Mouse (Mus musculus) ES-E14 (cell line): ENCODE data around the gene Nr2c2ap. TPM values are rescaled to one million over a fixed set of nuclear protein-coding genes. Genes with fewer than 3 reads are reported as not detected.

Experiments
- DNase-seq: peaks from one replicate; pipeline ENCODE4 v3.0.0-alpha.2; 2013; ENCODE audit warnings: low read depth, low spot score
- H3K27ac ChIP-seq: 2 replicates; pipeline ENCODE4 v1.5.1; 2012; ENCODE audit warnings: low read depth, mild to moderate bottlenecking, low read length, moderate library complexity, mixed read lengths; ENCODE audit not compliant: poor library complexity, insufficient read depth, severe bottlenecking
- H3K36me3 ChIP-seq: 2 replicates; pipeline ENCODE4 v1.6.1; 2012; ENCODE audit warnings: mild to moderate bottlenecking, low read length, moderate library complexity, mixed read lengths; ENCODE audit not compliant: control insufficient read depth, poor library complexity, insufficient read depth, severe bottlenecking
- H3K4me1 ChIP-seq, 2 experiments: fragments of 150-350 bp in 1 of 2; sonication (generic) in 1 of 2; 2 replicates each; pipeline ENCODE4 v1.6.1; 2012; ENCODE audit warnings: low read length in 2 of 2, mild to moderate bottlenecking in 1 of 2, mixed read lengths in 1 of 2; ENCODE audit not compliant: control insufficient read depth in 2 of 2, insufficient read depth in 2 of 2, poor library complexity in 1 of 2
- H3K4me3 ChIP-seq, 2 experiments: fragments of 150-350 bp in 1 of 2; sonication (generic) in 1 of 2; 2 replicates each; pipeline ENCODE4 v1.5.1; 2012; ENCODE audit warnings: low read length in 2 of 2, low read depth in 1 of 2, mild to moderate bottlenecking in 1 of 2, mixed read lengths in 1 of 2; ENCODE audit not compliant: insufficient read depth in 1 of 2, poor library complexity in 1 of 2, severe bottlenecking in 1 of 2
- H3K9ac ChIP-seq: 2 replicates; pipeline ENCODE4 v1.6.1; 2012; ENCODE audit warnings: low read depth, mild to moderate bottlenecking, low read length, mixed read lengths; ENCODE audit not compliant: poor library complexity, insufficient read depth, severe bottlenecking
- H3K9me3 ChIP-seq: fragments of 150-350 bp; sonication (generic); 2 replicates; pipeline ENCODE4 v1.6.1; 2012; ENCODE audit warnings: low read depth, mild to moderate bottlenecking, low read length; ENCODE audit not compliant: control insufficient read depth, insufficient read depth
- CHD2 ChIP-seq: IDR thresholded peaks from 2 replicates; pipeline ENCODE4 v1.6.1; 2014; ENCODE audit warnings: mild to moderate bottlenecking, low read depth, low read length, inconsistent platforms
- HCFC1 ChIP-seq: IDR thresholded peaks from 2 replicates; pipeline ENCODE4 v1.6.1; 2012; ENCODE audit warnings: low read length, inconsistent platforms, borderline replicate concordance; ENCODE audit not compliant: insufficient read depth
- MAFK ChIP-seq: IDR thresholded peaks from 2 replicates; pipeline ENCODE4 v1.6.1; 2014; ENCODE audit warnings: mild to moderate bottlenecking, low read depth, low read length, inconsistent platforms; ENCODE audit not compliant: insufficient read depth
- ZC3H11A ChIP-seq: IDR thresholded peaks from 2 replicates; pipeline ENCODE4 v1.6.1; 2012; ENCODE audit warnings: low read depth, mild to moderate bottlenecking, inconsistent platforms, low read length, borderline replicate concordance
- ZNF384 ChIP-seq: IDR thresholded peaks from 2 replicates; pipeline ENCODE4 v1.6.1; 2012; ENCODE audit warnings: low read depth, low read length, inconsistent platforms
- in situ Hi-C, 2 experiments: fragments of 600-800 bp; cut with MboI; formaldehyde crosslinking; loops; one replicate each; pipeline ENCODE4 v1.15.1; 2025; ENCODE audit warnings: low sequenced_read_pairs in 2 of 2, inconsistent platforms in 1 of 2; ENCODE audit not compliant: unreplicated experiment in 2 of 2
- total RNA-seq: library from RNA; depleted of rRNA; stranded (reverse); fragments of 300-350 nt; gene quantifications from 2 replicates; pipeline ENCODE4 v1.2.3, GENCODE M21; 2012; rRNA removed

Nr2c2ap gene
- 9.6 and 10.4 TPM in 2 replicates for total RNA-seq

DNA sequence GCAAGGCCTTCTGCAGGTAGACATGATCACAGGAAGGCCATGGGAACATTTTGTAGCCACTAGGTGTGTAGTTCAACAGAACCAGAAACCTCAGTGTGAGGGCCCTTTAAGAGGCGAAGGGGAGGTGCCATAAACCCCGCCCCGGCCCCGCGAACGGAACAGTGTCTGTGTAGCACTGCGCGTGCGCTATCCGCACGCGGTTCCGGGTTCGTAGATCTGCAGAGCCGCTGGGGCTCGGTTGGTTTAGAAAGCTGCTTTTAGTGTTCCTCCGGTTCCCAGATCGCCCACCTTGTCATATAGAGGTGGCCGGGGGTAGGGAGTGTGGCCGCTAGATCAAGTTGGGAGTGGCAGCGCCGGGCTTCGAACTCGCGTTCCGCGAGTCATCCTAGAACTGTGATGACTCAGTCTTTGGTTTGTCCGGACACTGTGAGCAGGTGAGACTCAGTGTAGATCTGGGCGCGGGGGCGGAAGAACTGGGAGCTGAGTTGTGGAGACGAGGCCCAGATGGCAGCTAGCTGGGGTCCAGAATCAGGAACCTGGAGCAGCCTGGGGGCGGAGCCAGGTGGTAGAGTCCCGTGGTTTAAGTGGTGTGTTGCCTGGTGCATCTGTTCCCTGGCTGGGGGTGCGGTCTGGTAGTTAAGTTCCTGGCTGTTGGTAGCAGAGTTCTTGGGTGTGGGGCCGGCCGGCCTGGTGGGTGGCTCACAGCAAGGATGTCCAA is at the start of gene Nr2c2ap:
Gene Nr2c2ap (plus strand): TSS at position 168 of the 718 bp plus-strand sequence.
- no peak for TF ChIP-seq CHD2
- peak; percentile 41; the same call in 1 of the 2 replicates for TF ChIP-seq HCFC1
- peak within 1 kb of the TSS; percentile 84 for H3K27ac ChIP-seq
- peak within 1 kb of the TSS; percentile 79 to 80 for H3K4me3 ChIP-seq
- H3K36me3 ChIP-seq: peaks cover 24% of the 10 kb centered on the region
- no peaks in the 10 kb centered on the region for H3K9me3 ChIP-seq
- peak; percentile 86 for DNase-seq
- in situ Hi-C loops: no loop called here
- H3K4me1 ChIP-seq: peaks cover 2 to 8% of the 10 kb centered on the region in 2 experiments; a peak in 2 of 4 replicates
- H3K9ac ChIP-seq: peak within 1 kb of the TSS; percentile 90

GRCm38 (mm10) chr8:70081976-70082375 is 49.2 kb upstream of the Nr2c2ap start:
- Histone ChIP-seq H3K9ac (no peak overlapping the region), H3K9me3 (no peaks in the 10 kb centered on the region), H3K27ac (no peak overlapping the region), H3K4me1 (peaks cover 0 to 14% of the 10 kb centered on the region in 2 experiments; a peak in 1 of 4 replicates), H3K36me3 (no peaks in the 10 kb centered on the region), H3K4me3 (no peak overlapping the region)
- in situ Hi-C loops: no loop called here
- no peak for DNase-seq
- TF ChIP-seq ZNF384 (no peak), ZC3H11A (no peak), MAFK (no peak), CHD2 (no peak), HCFC1 (no peak)

- Histone ChIP-seq H3K9ac (peak within 1 kb of the TSS; percentile 45), H3K9me3 (no peaks in the 10 kb centered on the region), H3K36me3 (no peaks in the 10 kb centered on the region), H3K4me1 (peaks cover 0 to 17% of the 10 kb centered on the region in 2 experiments; a peak in 2 of 4 replicates), H3K27ac (no peak within 1 kb of the TSS), H3K4me3 (peak within 1 kb of the TSS; percentile 66 to 68)
- DNase-seq: no peak
- no peak for TF ChIP-seq CHD2
- no peak for TF ChIP-seq HCFC1
- no peak for TF ChIP-seq ZNF384
- TF ChIP-seq ZC3H11A: no peak
- TF ChIP-seq MAFK: no peak
- in situ Hi-C loops: no loop called here
Observed at GRCm38 (mm10) chr8:70083285-70083684, 47.8 kb upstream of the Nr2c2ap start, which contains the start of gene Hapln4. Gene Hapln4 (plus strand): TSS chr8:70083457.

DNA sequence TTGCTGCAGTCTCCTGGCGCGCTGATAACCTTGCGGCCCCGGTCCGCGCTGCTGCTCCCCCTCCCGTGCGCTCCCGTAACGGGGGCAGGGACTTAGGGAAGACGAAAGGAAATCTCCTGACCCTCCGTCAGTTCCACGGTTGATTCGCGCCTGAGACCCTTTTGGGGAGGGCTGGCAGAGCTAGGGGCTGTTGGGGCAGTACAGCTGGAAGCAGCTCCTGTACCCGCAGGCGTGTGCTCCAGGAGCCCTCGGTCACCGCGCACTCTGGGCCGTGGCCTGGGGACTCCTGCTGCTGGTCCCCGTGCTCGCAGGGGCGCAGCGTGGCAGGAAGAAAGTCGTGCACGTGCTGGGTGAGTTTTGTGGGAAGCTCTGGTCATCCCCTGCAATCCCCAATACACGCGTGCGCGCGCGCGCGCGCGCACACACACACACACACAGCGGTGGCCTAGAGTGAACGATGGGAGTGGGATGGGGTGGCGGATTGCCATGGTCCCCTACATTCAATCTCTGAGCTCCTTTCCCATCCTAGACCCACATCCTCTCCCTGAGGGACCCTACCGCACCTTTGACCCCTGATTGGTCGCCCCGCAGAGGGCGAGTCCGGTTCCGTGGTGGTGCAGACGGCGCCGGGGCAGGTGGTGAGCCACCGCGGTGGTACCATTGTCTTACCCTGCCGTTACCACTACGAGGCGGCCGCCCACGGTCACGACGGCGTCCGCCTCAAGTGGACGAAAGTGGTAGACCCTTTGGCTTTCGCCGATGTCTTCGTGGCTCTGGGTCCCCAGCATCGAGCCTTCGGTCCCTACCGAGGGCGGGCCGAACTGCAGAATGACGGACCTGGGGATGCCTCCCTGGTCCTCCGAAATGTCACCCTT is 46.7 kb upstream of the Nr2c2ap start:
- in situ Hi-C loops: no loop called here
- H3K27ac ChIP-seq: no peak overlapping the region
- H3K9me3 ChIP-seq: no peaks in the 10 kb centered on the region
- H3K36me3 ChIP-seq: no peaks in the 10 kb centered on the region; the same call in 1 of the 2 replicates
- peaks cover 0 to 15% of the 10 kb centered on the region in 2 experiments; a peak in 2 of 4 replicates for H3K4me1 ChIP-seq
- no peak for DNase-seq
- H3K4me3 ChIP-seq: peak overlapping the region; percentile 66 to 68
- peak overlapping the region; percentile 45 for H3K9ac ChIP-seq
- TF ChIP-seq ZC3H11A: no peak
- no peak for TF ChIP-seq MAFK
- no peak for TF ChIP-seq ZNF384
- no peak for TF ChIP-seq CHD2
- TF ChIP-seq HCFC1: no peak
